Mouse (Mus musculus): ENCODE measurements around the gene Sec63.

- TF ChIP-seq MYOG (IDR thresholded peaks at IDR 0.05; ENCODE audit: control insufficient read depth in 1 of 3, insufficient read depth in 1 of 3, insufficient read length in 2 of 3, low read depth in 2 of 3) (no peak), POLR2A (IDR thresholded peaks at IDR 0.05; ENCODE audit: insufficient read length, low read depth) (no peak), MAX (IDR thresholded peaks at IDR 0.05; ENCODE audit: low read depth) (no peak), CEBPB (IDR thresholded peaks at IDR 0.05; ENCODE audit: insufficient read depth, poor library complexity, severe bottlenecking) (no peak), SRF (IDR thresholded peaks at IDR 0.05; ENCODE audit: control insufficient read depth, insufficient read length, low read depth) (no peak)
Measured at GRCm38 (mm10) chr10:42762670-42763058, 1.4 kb downstream of the Sec63 start.

Measured in myocyte (in vitro differentiated cells).